Mouse (Mus musculus) erythroblast, adult 5-6 weeks (primary cell): Measurements from ENCODE around the gene Gm26602. TPM values are rescaled to one million over a fixed set of nuclear protein-coding genes. Genes with fewer than 3 reads are reported as not detected.

Experiments used
- ATAC-seq: replicated peaks from 2 replicates; pipeline ENCODE4 v1.8.0; 2016; ENCODE audit warnings: moderate number of reproducible peaks, mild to moderate bottlenecking, moderate TSS enrichment, inconsistent platforms; ENCODE audit not compliant: poor library complexity, low FRiP score, severe bottlenecking
- total RNA-seq, 2 experiments: library from RNA; stranded (forward) in 1 of 2; stranded (reverse) in 1 of 2; fragments of 150-400 nt in 1 of 2; fragments of 200-764, 138-1000 nt in 1 of 2; gene quantifications; 2 replicates each; pipeline versions ENCODE4 v1.2.3 to v1.2.4; 2015 to 2017; ENCODE audit warnings: low replicate concordance in 2 of 2

The Gm26602 gene
- total RNA-seq, 2 experiments from 2014 or later = not detected

DNA sequence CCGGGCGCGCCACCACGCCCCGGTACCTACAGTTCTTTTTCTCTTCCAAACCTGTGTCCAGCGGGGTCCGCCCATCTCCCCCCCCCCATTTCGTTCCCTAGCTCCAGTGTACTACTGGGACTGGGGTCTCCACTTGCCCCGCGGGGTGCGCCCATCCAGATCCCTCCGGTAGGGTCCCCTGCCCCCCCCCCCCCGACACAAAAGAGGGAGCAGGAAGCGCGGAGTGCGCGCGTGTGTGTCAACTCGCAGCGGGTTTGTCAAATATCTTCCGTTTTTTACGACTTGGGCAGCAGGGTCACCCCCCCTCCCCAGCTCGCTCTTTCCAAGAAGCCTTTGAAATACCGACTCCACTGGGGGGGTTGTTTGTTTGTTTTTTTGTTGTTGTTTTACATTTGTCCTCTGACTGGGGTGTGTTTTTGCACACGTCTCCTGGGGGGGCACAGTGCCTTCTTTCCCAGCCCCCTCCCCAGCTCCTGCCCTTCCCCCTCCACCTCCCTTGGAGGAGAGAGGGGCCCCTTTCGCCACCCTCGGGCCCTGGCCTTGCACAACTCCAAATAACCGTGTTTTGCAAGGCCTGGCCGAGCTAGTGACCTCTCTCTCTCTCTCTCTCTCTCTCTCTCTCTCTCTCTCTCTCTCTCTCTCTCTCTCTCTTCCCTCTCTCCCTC, 17.5 kb downstream of the Gm26602 start:
- no peak for ATAC-seq

DNA sequence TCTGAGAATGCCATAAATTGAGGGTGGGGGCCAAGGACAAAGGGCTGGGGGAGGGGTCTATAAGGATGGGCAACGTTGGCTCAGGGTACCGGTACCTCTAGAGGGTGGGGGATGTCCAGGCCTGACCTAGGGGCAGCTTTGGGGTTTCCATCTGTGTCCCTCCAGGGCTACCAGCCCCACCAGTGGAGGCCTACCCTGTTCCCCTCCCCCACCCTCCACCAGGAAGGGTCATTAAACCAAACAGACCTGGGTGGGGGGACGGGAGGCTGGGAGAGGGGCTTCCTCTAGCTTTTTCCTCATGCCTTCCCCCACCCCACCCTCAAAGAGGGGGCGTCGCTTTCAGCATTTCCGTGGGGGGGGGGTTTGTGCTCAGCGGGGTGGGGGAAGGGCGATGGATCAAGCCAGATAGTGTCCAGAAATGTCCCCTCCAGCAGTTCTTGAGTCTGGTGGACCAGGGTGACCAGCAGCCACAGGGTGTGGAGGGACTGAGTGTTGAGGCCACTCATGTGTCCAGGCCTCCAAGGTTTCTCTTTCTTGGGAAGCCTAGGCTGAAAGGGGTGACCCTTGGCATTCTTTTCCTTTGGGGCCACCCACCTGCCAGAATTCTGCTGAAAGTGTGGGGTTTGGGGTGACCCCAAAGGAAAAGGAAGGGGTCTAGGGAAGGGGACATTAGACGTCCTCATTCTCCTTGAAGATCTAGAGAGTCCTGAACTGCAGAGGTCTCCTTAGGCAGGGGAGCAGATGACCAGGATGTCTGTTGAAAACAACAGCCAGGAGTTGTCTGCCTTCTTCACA, 18.4 kb downstream of the Gm26602 start:
- ATAC-seq = no peak

DNA sequence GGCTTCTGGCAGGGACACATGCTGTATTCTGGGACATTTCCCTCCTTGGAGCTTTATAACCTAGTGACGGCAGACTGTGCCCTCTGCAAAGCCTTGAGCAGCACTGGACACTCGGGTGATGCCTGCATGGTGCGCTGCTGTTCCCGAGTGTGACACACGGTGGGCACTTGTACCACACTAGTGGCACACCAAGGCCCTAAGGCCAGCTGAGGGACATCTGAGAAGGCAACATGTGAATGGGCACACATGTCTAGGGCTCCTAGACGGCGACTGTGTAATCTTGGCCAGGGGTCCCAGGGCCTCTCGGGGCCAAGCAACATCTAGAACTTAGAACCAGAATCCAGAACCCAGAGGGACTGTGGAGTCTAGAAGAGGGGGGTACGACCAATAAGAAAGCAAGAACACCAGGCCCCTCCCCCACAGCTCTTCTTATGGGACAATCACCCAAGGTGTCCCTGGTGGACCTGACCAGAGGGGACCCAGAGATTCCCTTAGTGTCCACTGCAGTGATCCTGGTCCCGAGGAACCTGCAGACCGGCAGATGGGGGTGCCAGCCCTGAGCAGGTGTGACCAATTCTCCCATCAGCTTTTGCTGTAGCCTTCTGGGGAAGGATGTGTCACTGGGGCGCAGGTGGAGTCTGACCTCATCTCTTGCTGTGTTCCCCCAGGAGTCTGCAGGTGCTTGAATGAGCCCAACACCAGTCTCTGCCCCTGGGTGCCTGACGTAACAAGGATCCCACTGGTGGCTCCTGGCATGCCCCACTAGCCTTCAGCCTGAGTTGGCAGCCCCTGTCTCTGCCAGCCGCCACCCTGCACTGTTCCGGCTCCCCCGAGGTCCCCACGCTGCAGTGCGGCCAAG, 19.5 kb downstream of the Gm26602 start:
- ATAC-seq = no peak

DNA sequence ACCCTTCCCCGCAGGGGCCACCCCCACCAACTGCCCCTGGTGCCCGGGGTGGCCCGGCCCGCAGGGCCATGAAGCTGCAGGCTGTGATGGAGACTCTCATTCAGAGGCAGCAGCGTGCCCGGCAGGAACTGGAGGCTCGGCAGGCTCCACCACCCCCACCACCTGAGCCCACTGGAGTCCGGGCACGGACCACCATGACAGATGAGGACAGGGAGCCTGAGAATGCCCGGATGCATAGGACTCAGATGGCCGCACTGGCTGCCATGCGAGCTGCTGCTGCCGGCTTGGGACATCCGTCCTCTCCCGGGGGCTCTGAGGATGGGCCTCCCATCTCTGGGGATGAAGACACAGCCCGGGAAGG, 20.1 kb downstream of the Gm26602 start:
- no peak for ATAC-seq

DNA sequence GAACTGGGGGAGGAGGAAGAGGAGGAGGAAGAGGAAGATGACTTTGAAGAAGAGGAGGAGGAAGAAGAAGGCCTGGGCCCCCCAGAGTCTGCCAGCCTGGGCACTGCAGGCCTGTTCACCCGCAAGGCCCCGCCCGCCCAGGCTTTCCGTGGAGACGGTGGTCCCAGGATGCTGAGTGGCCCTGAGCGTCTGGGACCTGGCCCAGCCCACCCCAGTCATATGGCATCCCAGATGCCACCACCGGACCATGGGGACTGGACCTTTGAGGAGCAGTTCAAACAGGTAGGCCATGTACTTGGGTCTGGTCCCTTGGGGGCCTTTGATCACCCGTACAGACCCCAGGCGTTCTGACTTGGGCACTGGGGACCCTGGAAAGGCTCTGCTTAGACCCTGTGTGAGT, 21.1 kb downstream of the Gm26602 start:
- no peak for ATAC-seq

DNA sequence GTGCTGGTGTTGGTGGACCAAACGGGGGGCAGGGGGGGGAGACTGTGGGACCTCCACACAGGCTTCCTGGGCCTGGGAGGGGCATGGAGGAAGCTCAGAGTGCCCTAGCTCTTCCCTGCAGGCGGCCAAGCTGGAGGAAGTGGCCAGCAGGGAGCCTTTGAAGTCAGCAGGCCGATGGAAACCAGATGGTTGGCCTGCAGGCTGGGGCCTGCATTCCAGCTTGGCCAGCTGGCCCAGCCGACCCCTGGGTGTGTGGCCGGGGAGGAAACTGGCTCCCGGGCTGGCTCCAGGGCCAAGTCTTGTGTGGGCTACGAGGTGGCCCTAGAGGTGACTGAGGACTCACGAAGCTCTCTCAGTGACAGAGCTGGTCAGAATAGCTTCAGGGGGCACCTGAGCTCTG, 22.1 kb downstream of the Gm26602 start:
- ATAC-seq = no peak

DNA sequence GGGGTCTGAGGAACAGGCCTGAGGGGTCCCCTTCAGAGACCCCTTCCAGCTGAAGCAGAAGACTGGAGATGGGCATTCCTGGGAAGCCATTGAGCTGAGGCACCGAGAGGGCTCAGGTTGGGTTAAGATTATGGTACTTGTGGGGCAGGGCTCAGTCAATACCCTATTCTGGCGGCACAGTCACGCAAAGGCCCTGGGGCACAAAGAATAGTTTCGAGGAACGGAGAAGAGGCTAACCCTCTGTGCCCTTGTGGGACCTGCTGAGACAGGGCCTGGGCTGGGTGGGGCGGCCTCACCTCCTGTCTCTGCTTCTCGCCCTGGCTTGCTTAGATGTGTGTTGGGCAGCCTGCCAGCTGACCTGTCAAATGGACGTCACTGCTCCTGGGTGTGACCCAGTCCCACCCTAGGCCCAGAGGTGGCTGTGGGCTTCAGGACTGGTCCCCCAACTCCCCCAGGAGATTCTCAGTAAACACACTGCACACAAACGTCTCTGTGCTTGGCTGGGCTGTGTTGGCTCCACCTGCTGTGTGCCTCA, 22.6 kb downstream of the Gm26602 start:
- no peak for ATAC-seq

DNA sequence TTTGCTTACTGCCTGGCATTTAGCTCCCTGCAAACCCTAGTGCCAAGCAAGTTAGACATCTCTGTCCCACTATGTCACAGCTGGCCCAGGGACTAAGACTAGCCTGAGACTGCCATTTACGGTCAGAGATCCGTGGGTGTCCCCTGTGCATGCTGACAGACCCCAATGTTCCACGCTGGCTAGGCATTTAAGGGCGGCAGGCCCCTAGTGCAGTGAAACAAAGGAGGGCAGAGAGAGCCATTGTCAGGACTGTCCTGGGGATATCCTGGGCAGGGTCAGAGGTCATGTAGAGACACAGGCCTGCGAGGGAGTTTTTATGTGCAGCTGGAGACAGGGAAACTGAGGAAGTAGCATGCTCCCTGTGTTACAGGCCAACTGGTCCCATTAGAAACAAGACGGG, 23.2 kb downstream of the Gm26602 start:
- no peak for ATAC-seq

DNA sequence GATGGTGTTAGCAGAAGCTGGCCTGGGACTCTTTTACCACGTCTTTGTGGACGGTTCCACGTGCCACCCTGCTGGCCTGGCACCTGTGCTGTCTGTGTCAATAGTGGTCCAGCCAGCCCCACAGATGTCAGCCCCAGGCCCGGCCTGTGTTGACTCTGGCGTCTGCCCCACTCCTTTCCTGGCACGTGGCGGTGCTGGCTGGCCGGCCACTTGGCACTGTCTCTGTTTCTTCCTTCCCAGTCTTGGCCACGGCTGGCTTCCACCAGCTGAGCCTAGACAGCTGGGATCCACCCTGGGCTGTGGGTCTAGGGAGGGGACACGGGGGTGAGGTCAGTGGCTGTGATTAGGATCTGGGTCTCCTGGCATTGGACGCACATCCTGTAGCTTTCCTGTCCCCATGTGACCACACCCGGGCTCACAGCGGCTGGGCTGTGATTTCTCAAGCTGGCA, 23.6 kb downstream of the Gm26602 start:
- no peak for ATAC-seq

DNA sequence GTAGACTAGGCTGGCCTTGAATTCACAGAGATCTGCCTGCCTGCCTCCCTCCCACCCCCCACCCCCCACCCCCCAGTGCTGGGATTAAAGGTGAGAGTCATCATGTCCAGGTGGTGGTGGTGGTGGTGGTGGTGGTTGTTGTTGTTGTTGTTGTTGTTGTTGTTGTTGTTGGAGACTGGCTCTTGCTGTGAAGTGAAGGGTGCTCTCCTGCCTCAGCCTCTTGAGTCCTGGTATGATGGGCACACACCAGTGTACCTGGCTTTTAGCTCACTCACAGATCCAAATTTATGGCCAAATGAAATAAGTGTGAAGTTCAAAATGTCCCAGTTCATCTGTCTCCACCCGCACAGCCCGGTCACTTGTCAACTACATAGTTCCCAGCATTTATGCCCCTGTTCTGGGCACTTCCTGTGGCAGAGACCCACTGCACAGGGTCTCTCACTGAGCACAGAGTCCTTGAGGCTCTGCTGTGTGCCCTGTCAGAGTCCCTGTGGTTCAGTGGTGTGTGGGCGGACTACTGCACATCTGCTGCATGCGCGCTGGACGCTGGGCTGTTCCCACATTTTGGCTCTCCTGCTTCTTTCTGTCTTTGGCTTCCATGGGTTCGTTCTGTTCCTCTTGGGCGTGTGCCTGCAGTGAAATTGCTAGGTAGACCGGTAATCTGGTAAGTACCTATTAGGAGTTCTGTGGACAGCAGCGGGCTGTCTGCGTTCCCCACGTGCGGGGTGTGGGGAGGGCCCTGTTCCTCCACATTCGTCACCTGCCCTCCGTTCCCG, 24.3 kb downstream of the Gm26602 start:
- ATAC-seq = no peak

DNA sequence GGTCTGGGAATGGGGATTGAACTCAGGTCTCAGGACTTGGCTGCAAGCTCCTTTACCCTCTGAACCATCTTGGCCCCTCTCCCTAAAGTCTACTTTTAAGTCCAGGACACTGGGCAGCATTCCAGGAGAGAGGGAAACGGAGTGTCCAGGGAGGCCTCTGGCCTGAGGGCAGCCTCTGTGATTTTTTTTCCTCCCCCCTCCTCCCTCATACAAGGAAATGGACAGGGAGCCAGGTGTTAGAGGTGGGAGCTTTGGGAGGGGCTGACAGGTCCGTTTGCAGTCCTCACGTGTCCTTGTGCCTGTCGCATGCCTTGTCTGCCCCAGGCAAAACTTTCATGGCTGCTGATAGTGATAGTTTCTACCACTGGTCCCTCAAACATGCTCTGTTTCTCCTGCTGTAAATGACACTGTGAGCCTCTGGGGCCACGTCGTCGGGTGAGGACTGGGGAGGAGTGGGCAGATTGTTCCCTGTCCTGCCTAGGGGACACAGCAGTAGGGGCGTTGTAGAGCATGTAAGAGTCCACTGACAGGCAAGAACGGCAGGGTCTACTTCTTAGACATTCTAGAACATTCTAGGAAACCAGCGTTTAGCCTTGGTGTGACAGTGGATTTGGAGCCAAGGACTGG, 25.7 kb downstream of the Gm26602 start:
- ATAC-seq = peak; percentile 22

DNA sequence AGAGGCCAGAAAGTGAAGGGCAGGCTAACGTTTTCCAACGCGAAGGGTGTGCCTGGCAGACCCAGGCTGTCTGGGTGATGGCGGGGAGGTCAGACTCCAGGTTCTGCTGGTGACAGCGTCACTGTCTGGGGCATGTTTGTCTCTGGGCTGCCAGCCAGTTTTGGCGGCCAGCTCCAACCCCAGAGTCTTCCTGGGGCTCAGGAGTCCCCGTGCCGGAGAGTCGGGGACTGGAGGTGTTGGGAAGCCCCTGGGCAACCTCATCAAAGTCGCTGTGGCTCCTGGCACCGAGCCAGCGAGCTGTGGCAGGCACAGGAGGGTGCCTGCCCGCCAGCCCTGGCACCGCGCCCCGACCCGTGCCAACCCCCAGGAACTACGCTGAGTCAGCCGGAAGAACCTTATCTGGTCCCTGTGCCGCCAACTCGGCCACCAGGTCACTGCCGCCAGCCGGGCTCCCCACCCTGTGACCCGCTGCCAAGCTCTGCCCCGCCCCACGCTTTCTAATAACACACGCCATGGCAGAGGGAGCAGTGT, 26.3 kb downstream of the Gm26602 start:
- ATAC-seq = peak; percentile 82

DNA sequence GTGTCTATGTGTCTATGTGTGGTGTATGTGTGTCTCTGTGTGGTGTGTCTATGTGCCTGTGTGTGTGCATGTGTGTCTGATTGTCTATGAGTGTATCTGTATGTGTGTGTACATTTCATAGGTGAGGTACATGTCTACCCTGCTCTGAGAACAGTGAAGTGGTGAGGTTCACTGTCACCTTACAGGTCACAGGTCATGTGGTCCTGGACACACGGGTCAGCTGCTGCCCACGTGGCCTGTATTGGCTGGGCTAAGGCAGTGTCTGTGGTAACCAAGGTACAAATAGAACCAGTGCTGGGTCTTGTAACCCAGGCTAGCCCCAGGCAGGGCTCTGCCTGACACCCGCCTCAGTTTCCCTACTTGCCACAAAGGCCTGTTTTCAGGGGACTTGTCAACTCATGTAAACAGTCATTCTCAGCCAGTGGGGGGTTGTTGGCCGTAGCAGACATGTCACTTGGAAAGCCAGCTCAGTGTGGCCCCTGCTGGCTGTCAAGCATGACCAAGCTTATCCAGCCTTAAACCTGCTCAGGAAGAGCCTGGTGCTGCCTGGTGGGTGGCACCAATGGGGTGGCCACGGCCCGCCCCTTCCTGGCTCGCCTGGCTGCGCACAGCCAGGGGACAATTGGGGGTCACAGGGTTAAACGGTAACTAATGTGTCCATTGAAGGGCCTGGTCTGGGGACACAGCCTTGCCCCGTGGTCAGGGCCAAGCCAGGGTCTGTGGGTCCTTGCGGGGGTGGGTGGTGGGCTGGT, 27.3 kb downstream of the Gm26602 start:
- ATAC-seq = peak; percentile 33

DNA sequence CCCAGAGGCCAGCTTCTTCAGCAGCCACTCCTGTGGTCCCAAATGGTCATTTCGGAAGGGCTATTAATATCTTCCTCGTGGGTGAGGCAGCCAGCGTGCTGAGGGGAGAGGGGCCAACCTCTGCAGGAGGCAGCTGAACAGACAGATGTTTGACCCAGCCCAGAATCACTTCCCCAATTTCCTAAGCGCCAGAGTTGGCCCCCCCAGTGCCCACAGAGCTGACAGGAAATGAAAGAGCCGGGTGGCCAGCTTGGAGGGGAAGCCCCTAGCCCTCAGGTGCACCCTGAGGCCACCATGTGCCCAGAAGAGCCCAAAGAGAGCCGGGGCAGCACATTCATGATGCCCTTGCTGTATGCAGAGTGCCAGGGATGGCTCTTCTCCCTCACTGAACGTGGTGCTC, 30.1 kb downstream of the Gm26602 start:
- ATAC-seq = no peak

DNA sequence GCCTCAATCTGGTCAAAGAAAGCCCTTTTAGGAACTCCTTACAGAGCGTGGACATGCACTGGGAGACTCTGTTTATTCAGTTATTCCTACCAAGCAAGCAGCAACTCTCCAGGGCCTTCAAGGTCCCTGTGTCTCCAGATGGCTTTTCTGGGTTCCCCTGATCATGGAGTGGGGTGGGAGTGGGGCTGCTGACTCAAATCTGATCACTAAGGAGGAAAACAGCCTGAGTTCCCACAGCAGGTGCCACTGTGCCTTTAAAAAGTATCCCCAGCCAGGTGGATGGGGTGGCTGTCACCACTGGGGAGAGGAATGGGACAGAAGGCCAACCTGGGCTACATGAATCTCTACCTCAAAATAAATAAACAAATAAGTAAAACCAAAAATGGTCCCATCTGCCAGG, 32.3 kb downstream of the Gm26602 start:
- ATAC-seq = no peak

DNA sequence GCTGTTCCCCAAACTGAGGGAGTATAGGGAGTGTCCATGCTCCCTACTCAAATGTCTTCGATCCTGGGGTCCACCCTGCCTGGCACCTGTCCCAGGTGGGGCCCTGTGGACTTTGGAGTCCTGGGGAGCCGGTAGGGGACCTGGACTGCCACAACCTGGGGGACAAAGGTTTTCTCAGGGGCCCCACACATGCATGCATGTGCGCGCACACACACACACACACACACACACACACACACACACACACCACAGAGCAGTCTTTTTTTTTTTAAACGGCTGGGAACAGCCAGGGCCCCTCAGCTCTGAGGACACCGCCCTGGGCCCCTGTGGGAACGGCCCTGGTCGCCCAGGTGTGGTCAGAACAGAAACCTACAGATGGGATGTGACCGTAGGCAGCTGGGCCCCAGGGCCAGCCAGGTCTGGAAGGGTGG, 32.8 kb downstream of the Gm26602 start:
- ATAC-seq = no peak

DNA sequence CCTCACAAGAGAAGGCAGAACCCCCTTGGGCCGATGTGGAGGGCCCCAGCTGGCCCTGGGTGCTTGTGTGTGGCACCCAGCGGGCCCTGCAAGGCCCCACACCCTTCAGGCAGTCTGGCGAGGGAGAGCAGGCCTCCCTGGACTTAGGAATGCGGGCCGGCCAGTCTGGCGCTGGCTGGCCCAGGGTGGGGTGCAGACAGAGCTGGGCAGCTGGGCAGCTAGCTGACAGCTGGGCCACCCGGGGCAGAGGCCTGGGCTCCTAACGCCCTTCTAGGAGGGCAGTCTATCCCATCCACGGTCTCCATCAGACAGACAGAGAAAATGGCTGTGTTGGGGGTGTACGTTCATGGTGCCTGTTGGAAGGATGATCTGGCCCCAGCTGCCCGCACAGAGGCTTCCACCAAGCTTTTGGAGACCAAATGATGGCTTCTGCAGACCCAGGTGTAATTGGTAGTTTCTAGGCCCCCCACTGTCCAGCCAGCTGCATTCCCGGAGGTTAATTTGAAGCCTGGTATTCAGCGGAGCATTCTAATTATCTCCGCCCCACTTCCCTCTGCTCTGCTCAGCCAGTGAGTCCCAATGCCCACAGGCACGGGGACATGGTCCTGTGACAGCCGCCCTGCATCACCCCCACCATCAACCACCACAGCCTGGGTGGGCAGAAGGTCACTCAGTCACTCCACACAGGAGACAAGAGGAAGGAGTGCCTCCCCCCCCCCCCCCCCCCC, 35.0 kb downstream of the Gm26602 start:
- ATAC-seq = no peak
